Mouse (Mus musculus): ENCODE measurements around the gene Wdr18.

- no peak for TF ChIP-seq POLR2A (IDR thresholded peaks at IDR 0.05; ENCODE audit: extremely low read depth, insufficient read depth, low read length)
- TF ChIP-seq CTCF (IDR thresholded peaks at IDR 0.05; ENCODE audit: extremely low read depth, insufficient read depth, low read length) = no peak
These were observed 27.2 kb upstream of the Wdr18 start for GRCm38 (mm10) chr10:79932736-79933135.

All from cortical plate, adult 2 months (tissue).